Mouse (Mus musculus) CH12.LX (cell line): Measurements from ENCODE around the gene Fam219b. TPM values are rescaled to one million over a fixed set of nuclear protein-coding genes. Genes with fewer than 3 reads are reported as not detected.

Experiments used
- DNase-seq: peaks from one replicate; pipeline ENCODE4 v3.0.0-alpha.2; 2013; ENCODE audit errors: extremely low read depth
- H3K27ac ChIP-seq: 2 replicates; pipeline ENCODE4 v1.5.1; 2012; ENCODE audit warnings: low read depth, mild to moderate bottlenecking, control low read depth, moderate library complexity; ENCODE audit not compliant: insufficient read depth
- H3K27me3 ChIP-seq: replicated peaks from 2 replicates; pipeline ENCODE3; 2012; ENCODE audit warnings: inconsistent platforms
- H3K36me3 ChIP-seq, 2 experiments: replicated peaks in 1 of 2; 2 replicates each; pipeline versions ENCODE3 to v1.6.1; 2012; ENCODE audit warnings: inconsistent platforms in 1 of 2, low read length in 1 of 2, mild to moderate bottlenecking in 1 of 2, mixed read lengths in 1 of 2, moderate library complexity in 1 of 2; ENCODE audit not compliant: control insufficient read depth in 1 of 2, insufficient read depth in 1 of 2
- H3K4me1 ChIP-seq, 2 experiments: 2 replicates each; pipeline ENCODE4 v1.6.1; 2012; ENCODE audit warnings: inconsistent platforms in 1 of 2, moderate library complexity in 1 of 2; ENCODE audit not compliant: insufficient read depth in 2 of 2, control insufficient read depth in 1 of 2
- H3K4me2 ChIP-seq: 2 replicates; pipeline ENCODE4 v1.6.1; 2012; ENCODE audit warnings: low read depth, mild to moderate bottlenecking, control low read depth; ENCODE audit not compliant: poor library complexity, insufficient read depth, severe bottlenecking
- H3K4me3 ChIP-seq, 3 experiments: fragments of 150-350 bp in 1 of 3; sonication (generic) in 1 of 3; replicated peaks in 1 of 3; 2 replicates each; pipeline versions ENCODE3 to v1.5.1; 2011 to 2012; ENCODE audit warnings: low read depth in 2 of 3, low read length in 2 of 3, mild to moderate bottlenecking in 2 of 3, moderate library complexity in 2 of 3, control low read depth in 1 of 3, improper control_type of control experiment in 1 of 3, inconsistent platforms in 1 of 3, mixed read lengths in 1 of 3; ENCODE audit not compliant: poor library complexity in 1 of 3
- H3K79me2 ChIP-seq: replicated peaks from 2 replicates; pipeline ENCODE4 v1.6.1; 2012; ENCODE audit warnings: mild to moderate bottlenecking, moderate library complexity; ENCODE audit not compliant: control insufficient read depth, poor library complexity, insufficient read depth, severe bottlenecking; ENCODE audit errors: extremely low read depth
- H3K9ac ChIP-seq: 2 replicates; pipeline ENCODE4 v1.6.1; 2012; ENCODE audit warnings: low read depth, mild to moderate bottlenecking, control low read depth, moderate library complexity; ENCODE audit not compliant: insufficient read depth
- H3K9me3 ChIP-seq: replicated peaks from 2 replicates; pipeline ENCODE3; 2012; ENCODE audit warnings: low read length, inconsistent platforms, mixed read lengths
- CHD1 ChIP-seq: IDR thresholded peaks from 2 replicates; pipeline ENCODE4 v1.6.1; 2012; ENCODE audit warnings: low read depth, low read length, improper control_type of control experiment, inconsistent platforms
- CHD2 ChIP-seq: IDR thresholded peaks from 2 replicates; pipeline ENCODE4 v1.6.1; 2011; ENCODE audit warnings: low read length, improper control_type of control experiment
- CTCF ChIP-seq, 2 experiments: IDR thresholded peaks in 1 of 2; conservative IDR thresholded peaks in 1 of 2; 2 replicates each; pipeline ENCODE4 v1.5.1; 2011 to 2012; ENCODE audit warnings: low read depth in 2 of 2, low read length in 2 of 2, improper control_type of control experiment in 1 of 2, inconsistent platforms in 1 of 2, mild to moderate bottlenecking in 1 of 2, moderate library complexity in 1 of 2
- ELF1 ChIP-seq: IDR thresholded peaks from 2 replicates; pipeline ENCODE4 v1.6.1; 2014; ENCODE audit warnings: low read depth, mild to moderate bottlenecking, inconsistent platforms, low read length, improper control_type of control experiment
- GABPA ChIP-seq: IDR thresholded peaks from 2 replicates; pipeline ENCODE4 v1.6.1; 2012; ENCODE audit warnings: low read depth, low read length, improper control_type of control experiment, inconsistent platforms; ENCODE audit not compliant: insufficient replicate concordance
- HCFC1 ChIP-seq: IDR thresholded peaks from 2 replicates; pipeline ENCODE4 v1.6.1; 2012; ENCODE audit warnings: low read depth, mild to moderate bottlenecking, inconsistent platforms, low read length, improper control_type of control experiment
- MAZ ChIP-seq: IDR thresholded peaks from 2 replicates; pipeline ENCODE4 v1.6.1; 2012; ENCODE audit warnings: low read depth, mild to moderate bottlenecking, inconsistent platforms, low read length, improper control_type of control experiment, moderate library complexity
- NELFE ChIP-seq: IDR thresholded peaks from 2 replicates; pipeline ENCODE4 v1.6.1; 2011; ENCODE audit warnings: low read depth, low read length, improper control_type of control experiment
- PAX5 ChIP-seq: IDR thresholded peaks from 2 replicates; pipeline ENCODE4 v1.6.1; 2012; ENCODE audit warnings: low read length, inconsistent platforms, mixed read lengths
- POLR2AphosphoS2 ChIP-seq: IDR thresholded peaks from 2 replicates; pipeline ENCODE4 v1.6.1; 2011; ENCODE audit warnings: low read depth, low read length, improper control_type of control experiment
- RAD21 ChIP-seq: IDR thresholded peaks from 2 replicates; pipeline ENCODE4 v1.6.1; 2011; ENCODE audit warnings: low read depth, mild to moderate bottlenecking, low read length, improper control_type of control experiment, moderate library complexity
- SMC3 ChIP-seq: IDR thresholded peaks from 2 replicates; pipeline ENCODE4 v1.6.1; 2011; ENCODE audit warnings: low read depth, low read length, improper control_type of control experiment
- USF1 ChIP-seq: IDR thresholded peaks from 2 replicates; pipeline ENCODE4 v1.6.1; 2014; ENCODE audit warnings: low read depth, mild to moderate bottlenecking, inconsistent platforms, low read length, improper control_type of control experiment
- USF2 ChIP-seq: conservative IDR thresholded peaks from 2 replicates; pipeline ENCODE4 v1.6.1; 2011; ENCODE audit warnings: low read depth, low read length, improper control_type of control experiment
- ZMIZ1 ChIP-seq: IDR thresholded peaks from 2 replicates; pipeline ENCODE4 v1.6.1; 2012; ENCODE audit warnings: low read depth, mild to moderate bottlenecking, inconsistent platforms, low read length, improper control_type of control experiment
- ZNF384 ChIP-seq: IDR thresholded peaks from 2 replicates; pipeline ENCODE4 v1.6.1; 2012; ENCODE audit warnings: low read depth, low read length, improper control_type of control experiment, inconsistent platforms
- dilution Hi-C: fragments of 300-500 bp; cut with MboI; formaldehyde crosslinking; loops from 2 replicates; pipeline ENCODE4 v1.14.3; 2020; ENCODE audit warnings: low sequenced_read_pairs; ENCODE audit not compliant: extremely low pct_unique_long_range_greater_than_20kb, extremely low pct_ligation_motif_present
- in situ Hi-C: fragments of 300-500 bp; cut with MboI; formaldehyde crosslinking; loops from 3 replicates; pipeline ENCODE4 v1.14.3; 2019; ENCODE audit warnings: low sequenced_read_pairs, low pct_ligation_motif_present, low pct_unique_long_range_greater_than_20kb, mixed read lengths
- polyA plus RNA-seq: library from polyadenylated mRNA; unstranded; fragments of >175 nt; gene quantifications from 2 replicates; pipeline ENCODE4 v1.2.1, GENCODE M21; 2012; ENCODE audit warnings: low read depth; ENCODE audit not compliant: insufficient read length
- total RNA-seq, 2 experiments: library from RNA; depleted of rRNA; stranded (reverse); fragments of 300-350 nt in 1 of 2; fragments of >200 nt in 1 of 2; gene quantifications; 2 replicates each; pipeline ENCODE4 v1.2.3; 2012 to 2014

Fam219b gene
- total and polyA plus RNA-seq, 3 experiments = 8.3 to 10.6 (median 9.2) TPM

DNA sequence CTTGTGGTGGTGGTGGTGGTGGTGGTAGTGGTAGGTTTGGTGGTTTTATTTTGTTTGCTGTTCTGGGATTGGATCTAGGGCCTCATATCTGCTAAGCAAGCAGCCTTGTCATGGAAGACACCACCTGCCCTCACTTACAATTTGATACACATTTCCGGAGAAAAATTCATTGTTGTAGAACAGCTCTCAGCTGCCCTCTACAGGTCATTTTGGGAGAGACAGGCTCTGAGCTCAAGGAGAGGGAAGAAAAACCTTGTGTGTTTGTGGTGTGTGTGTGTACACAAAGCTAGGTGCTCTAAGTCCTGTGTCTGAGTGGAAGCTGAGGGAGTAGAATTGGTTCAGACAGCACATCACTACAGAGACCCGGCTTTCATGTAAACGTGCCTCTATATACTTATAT is 20.2 kb upstream of the Fam219b start:
- no peak overlapping the region for H3K9ac ChIP-seq
- peaks cover 0 to 8% of the 10 kb centered on the region in 2 experiments; a peak in 1 of 4 replicates for H3K4me1 ChIP-seq
- H3K36me3 ChIP-seq = peaks cover 0 to 2% of the 10 kb centered on the region in 2 experiments
- H3K27ac ChIP-seq = no peak overlapping the region
- no peaks in the 10 kb centered on the region for H3K27me3 ChIP-seq
- no peak overlapping the region for H3K4me2 ChIP-seq
- H3K4me3 ChIP-seq = no peak overlapping the region
- DNase-seq = peak; percentile 78
- TF ChIP-seq CTCF (conservative IDR thresholded peaks at IDR 0.05 in 1 of 2, IDR thresholded peaks at IDR 0.05 in 1 of 2; ENCODE audit: low read depth in 2 of 2, low read length in 2 of 2) (peak; percentile 79 to 89), MAZ (no peak), ELF1 (peak; percentile 23; the same call in 1 of the 2 replicates), ZMIZ1 (no peak), SMC3 (peak; percentile 69), HCFC1 (0 out of 2 replicates have a peak, but pooled peaks have one; percentile 14), GABPA (no peak), RAD21 (peak; percentile 74), NELFE (peak; percentile 22; the same call in 1 of the 2 replicates)
- TF ChIP-seq, all 38 proteins: peak for 6
- in situ Hi-C loops = no loop called here
- dilution Hi-C loops = no loop called here
- Histone ChIP-seq H3K9me3 (no peaks in the 10 kb centered on the region), H3K79me2 (peaks cover 7% of the 10 kb centered on the region)

DNA sequence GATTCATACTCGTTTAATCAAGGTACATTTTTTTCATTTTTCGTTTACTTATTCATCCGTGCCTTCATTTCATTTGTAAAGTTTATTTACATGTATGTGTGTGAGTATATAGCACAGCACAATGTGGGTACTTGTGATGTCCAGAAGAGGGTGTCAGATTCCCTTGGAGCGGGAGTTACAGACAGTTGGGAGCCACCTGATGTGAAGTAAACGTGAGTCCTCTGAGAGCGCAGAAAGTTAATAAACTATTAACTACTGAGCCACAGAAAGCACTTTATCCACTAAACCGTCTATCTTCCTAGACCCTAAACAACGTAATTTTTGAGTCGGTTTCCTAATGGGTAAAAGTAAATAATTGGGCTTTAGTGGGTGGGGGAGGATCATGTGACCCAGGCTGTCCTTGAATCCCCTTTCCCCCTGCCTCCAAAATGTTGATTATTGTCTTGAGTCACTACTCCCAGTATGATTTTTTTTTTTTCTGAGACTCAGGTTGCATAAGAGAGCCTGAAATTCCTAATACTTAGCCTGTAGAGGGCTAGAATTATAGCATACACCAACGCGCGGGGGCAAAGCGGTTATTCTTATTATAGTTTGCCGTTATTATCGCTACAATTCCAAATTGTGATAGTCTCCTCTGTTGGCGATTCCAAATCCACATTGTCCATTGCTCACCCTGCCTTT is 16.8 kb upstream of the Fam219b start:
- H3K36me3 ChIP-seq = peaks cover 0 to 7% of the 10 kb centered on the region in 2 experiments
- peaks cover 0 to 36% of the 10 kb centered on the region in 2 experiments; a peak in 2 of 4 replicates for H3K4me1 ChIP-seq
- no peaks in the 10 kb centered on the region for H3K27me3 ChIP-seq
- peak overlapping the region; percentile 54; the same call in 1 of the 2 replicates for H3K4me2 ChIP-seq
- in situ Hi-C loops (loop anchor here (5.0 kb wide), 1 partner anchor 132 kb away; the partner anchor contains the start of gene Csk), dilution Hi-C loops (no loop called here)
- H3K4me3 ChIP-seq = peak overlapping the region; percentile 88 to 99 (median 89)
- H3K27ac ChIP-seq = no peak overlapping the region
- TF ChIP-seq POLR2AphosphoS2 = no peak
- peak; percentile 48 for TF ChIP-seq USF2
- no peak for TF ChIP-seq NELFE
- TF ChIP-seq CTCF (conservative IDR thresholded peaks at IDR 0.05 in 1 of 2, IDR thresholded peaks at IDR 0.05 in 1 of 2; ENCODE audit: low read depth in 2 of 2, low read length in 2 of 2) = 0 out of 4 replicates have a peak, but pooled peaks of 1 of the 2 experiments have one; percentile 5
- TF ChIP-seq CHD1 = no peak
- TF ChIP-seq USF1 = peak; percentile 36
- TF ChIP-seq CHD2 = no peak
- peak; percentile 22; the same call in 1 of the 2 replicates for TF ChIP-seq ZNF384
- no peak for TF ChIP-seq ELF1
- no peak for TF ChIP-seq PAX5
- H3K79me2 ChIP-seq = peaks cover 38% of the 10 kb centered on the region
- peak overlapping the region; percentile 54 for H3K9ac ChIP-seq
- no peak for DNase-seq
- no peaks in the 10 kb centered on the region for H3K9me3 ChIP-seq
